Mouse (Mus musculus) right cerebral cortex, adult 2 months (tissue): ENCODE measurements around the gene Dpep2nb.

Source experiments
- DNase-seq, 2 experiments: peaks; one replicate each; pipeline ENCODE4 v3.0.0; 2021 to 2022; ENCODE audit warnings: low spot score in 2 of 2

Dpep2nb gene

DNA sequence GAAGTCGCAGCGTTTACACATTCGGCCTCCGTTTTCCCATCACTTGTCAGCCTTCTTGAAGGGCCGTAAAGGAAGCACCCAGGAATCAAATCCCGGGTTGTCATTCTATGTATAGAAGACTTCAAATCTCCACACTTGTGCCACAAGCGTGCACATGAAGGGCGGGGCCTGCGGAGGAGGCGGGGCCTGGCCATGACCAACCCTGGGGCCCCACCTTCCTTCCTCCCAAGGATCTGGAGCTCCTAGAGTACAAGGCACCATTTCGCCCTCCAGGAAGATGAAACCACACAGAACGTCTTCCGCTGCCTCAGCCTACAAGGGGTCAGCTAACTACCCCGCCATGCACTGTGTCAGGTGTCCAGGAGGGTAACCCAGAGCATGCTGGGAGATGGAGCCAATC lies 44.7 kb downstream of the Dpep2nb start:
- DNase-seq: no peak

DNA sequence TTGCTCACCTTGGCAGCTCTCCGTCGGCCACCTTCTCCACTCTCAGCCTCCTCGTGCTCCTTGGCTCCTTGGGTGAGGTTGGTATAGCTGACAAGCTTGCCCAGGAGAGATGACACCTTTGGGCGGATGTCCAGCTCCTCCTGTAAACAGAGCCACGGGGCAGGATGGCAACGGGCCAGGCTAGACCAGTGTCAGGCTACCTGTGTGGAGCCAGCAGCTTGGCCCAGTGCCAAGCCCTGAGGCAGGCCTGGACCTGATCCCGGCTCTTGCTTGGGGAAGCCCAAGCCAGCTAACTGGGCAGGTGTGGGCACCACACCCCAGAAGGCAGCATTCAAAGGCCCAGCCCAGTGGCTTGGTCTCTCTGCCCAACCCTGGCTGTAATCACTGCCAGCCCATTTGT lies 46.4 kb downstream of the Dpep2nb start:
- DNase-seq: no peak

DNA sequence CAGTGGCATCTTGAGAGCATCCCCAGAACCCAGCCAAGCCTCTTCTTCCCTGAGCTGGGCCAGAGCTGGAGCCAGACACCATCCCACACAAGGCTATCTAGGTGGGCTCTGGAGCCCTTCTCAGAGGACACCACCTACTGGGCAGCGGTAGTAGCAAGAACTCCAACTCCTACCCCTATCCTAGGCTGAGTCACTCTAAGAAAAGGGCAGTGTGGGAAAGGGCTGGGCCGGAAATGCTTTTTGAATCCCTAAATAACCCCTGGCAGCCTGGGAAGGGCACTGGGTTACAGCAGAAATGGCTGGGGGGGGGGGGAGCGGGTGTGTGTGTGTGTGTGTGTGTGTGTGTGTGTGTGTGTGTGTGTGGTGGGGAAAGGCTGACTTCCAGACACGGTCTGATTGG lies 48.0 kb downstream of the Dpep2nb start:
- DNase-seq: no peak

DNA sequence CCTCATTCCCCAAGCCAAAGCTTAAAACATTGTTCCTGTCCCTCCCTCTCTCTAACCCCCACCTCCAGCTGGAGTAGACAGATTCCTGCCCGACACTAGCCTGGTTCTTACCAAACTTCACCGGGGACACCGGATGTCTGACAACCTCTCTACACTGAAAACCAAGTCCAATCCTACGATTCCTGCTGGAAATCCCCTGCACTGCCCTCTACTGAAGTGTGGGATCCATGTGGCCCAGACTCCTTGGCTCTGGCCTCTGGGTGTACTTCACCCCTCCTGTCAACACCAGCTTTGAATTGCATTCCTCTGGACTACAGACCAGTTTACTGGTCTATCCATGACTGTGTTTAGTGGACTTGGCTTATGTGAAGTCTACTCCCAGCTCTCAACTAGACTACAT lies 49.2 kb downstream of the Dpep2nb start:
- no peak for DNase-seq

DNA sequence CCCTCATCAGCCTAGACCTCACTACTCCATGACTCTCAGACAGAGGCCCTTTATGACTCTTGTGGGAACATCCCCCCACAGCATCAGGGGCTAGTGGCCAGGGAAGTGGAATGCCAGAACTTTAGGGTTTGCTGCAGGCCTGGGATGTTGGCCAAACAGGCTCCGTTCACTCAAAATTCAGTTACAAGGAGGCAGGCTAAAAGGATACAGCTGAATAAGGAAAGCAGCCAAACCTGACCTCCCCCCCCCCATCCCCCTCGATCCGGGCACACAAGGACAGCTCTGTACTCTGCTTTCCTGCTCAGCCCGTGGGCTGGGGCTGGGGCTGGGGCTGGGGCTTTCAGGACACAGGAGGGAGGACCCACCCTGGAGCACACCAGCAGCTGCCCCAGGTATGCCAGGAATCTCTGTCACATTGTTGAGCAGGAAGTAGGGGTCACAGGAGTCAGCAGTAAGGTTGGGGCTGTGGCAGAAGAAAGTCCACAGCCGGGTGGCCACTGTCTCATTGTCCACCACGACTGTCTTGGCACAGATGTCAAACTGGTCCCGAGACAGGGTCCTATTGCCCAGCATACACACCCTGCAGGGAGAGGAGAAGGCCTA lies 54.6 kb downstream of the Dpep2nb start:
- peak in 1 of 2 experiments; percentile 43 for DNase-seq

- DNase-seq: peak; percentile 58 to 65
Observed at GRCm38 (mm10) chr8:105949350-105949749, 56.4 kb downstream of the Dpep2nb start.
